Mouse (Mus musculus) testis, postnatal 10 days (tissue): Measurements from ENCODE around the gene Ehbp1.
A peak's percentile ranks its signal among the peaks of the same experiment; 100 is the strongest.

Source experiments
- DNase-seq: peaks from one replicate; pipeline ENCODE4 v3.0.0; 2021; ENCODE audit warnings: low spot score

Gene Ehbp1

GRCm38 (mm10) chr11:22342242-22343207 is at the start of gene Ehbp1:
Gene Ehbp1 (minus strand): TSS chr11:22342292.
- DNase-seq = no peak

GRCm38 (mm10) chr11:22387472-22388098 is 45.5 kb upstream of the Ehbp1 start:
- peak; percentile 47 for DNase-seq

DNA sequence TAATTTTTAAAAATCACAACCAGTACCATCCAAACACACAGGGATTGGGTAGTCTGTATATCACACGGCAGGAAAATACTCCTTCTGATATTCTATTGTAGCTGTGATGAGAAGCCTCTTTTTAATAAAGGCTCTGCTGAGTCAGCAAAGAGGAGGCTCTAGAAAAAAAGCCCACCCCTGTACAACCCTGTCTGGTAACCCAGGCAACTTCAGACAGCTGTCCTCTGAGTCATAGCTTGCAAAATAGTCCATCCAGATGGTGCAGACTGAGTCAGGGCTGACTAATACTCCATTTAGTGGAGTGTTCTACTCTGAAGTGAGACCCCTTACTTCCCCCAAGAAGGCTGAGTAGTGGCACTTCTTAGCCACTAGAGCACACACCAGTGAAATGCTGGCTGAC is 41.4 kb upstream of the Ehbp1 start:
- DNase-seq = no peak

- no peak for DNase-seq
These were observed 32.7 kb upstream of the Ehbp1 start for GRCm38 (mm10) chr11:22374811-22375210.

DNA sequence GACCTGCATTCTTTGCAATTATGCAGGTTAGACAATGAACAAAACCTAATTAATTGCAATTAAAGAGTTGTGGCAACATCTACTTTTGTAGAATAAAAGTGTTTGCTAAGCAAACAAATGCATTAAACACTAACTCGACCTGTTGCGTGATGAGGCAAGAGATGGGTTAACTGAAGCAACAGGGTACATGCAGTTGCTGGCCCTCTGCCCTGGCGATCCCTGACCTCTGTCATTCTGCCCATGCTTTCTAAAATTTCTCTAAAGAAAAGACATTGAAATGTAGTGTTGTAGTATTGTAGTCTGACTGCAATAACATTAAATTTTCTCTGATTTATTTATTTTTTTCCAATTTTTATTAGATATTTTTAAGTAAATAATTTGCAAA is 31.2 kb upstream of the Ehbp1 start:
- DNase-seq = no peak

- no peak for DNase-seq
These were observed 30.7 kb upstream of the Ehbp1 start for GRCm38 (mm10) chr11:22372609-22373289.

DNA sequence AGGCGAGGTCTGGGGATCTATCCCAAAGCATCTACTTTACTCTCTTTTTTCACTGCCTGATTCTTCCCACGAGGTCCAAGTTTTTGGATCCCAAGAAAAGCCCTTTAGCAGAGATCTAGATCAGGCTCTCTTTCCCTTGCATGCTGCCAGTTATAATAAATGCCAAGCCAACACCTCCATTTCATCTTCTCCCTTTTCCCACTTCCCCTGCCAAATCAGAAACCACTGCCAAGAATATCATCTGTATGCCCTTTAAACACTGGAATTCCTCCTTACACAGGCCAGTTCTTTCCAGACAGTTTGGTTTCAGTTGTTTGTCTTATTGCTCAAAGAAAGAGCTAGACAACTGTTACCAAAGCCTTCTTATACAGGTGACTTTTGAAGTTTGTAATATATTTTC is 27.7 kb upstream of the Ehbp1 start:
- no peak for DNase-seq

DNA sequence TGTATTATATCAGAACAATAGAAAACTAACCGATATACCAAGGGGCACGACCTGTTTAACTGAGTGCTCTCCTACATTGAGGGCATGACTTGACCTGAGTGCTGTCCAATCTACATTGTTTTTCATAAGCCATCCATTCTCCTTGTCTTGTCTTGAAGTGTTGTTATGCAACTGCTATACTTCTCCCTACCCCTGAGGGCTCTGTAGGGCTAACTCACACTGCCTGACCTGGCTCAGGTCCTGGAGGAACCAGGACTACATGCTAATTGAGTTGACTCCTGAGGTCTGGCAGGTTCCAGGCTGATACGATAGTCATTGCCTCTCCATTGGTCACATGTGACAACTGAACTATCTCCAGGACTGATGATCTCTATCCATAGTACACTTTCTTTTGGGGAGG is 26.5 kb upstream of the Ehbp1 start:
- DNase-seq = no peak

GRCm38 (mm10) chr11:22366486-22366885 is 24.4 kb upstream of the Ehbp1 start:
- DNase-seq = no peak

- no peak for DNase-seq
These were observed 12.0 kb upstream of the Ehbp1 start for GRCm38 (mm10) chr11:22353962-22354621.

GRCm38 (mm10) chr11:22349945-22350344 is 7.9 kb upstream of the Ehbp1 start:
- DNase-seq = no peak

GRCm38 (mm10) chr11:22348536-22348910 is 6.4 kb upstream of the Ehbp1 start:
- no peak for DNase-seq

DNA sequence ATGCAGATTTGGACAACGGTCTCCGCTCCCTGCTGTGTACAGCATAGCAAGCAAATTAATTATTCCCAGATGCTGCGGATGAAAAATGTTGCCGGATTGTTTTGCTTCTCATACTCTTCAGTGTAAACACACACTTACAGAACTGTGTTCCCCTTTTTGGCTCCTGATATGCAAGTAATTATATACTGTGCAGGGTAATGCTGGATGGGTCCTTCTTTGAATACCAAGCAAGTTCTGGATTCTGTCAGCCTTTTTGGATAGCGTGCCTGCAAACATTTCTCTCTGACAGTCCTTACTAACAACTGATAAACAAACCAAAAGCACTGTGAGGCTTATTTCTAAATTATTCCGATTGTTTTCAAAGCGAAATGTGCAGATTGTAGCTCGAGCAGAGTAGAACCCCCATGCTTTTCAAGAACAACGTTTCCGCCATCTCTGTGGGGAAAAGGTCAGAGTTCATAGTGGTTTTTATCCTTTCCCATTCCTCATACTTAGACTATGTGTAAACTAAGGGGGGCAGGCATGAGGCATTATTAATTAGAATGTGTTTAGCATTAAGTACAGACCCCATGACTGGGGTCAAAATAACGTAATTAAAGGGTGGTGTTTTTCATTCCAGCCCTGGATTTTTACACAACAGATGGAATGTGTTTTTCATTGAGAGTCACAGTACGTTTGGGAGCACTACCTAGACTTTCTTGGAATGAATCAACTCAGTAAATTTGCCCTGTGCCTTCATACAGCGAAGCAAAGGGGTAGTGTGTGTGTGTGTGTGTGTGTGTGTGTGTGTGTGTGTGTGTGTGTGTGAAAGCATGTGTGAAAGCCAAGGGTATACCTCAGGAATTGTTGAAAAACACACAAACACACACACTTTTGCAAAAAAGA is 5.8 kb upstream of the Ehbp1 start:
- DNase-seq = no peak

- no peak for DNase-seq
These were observed 14.7 kb downstream of the Ehbp1 start for GRCm38 (mm10) chr11:22327302-22327910.

DNA sequence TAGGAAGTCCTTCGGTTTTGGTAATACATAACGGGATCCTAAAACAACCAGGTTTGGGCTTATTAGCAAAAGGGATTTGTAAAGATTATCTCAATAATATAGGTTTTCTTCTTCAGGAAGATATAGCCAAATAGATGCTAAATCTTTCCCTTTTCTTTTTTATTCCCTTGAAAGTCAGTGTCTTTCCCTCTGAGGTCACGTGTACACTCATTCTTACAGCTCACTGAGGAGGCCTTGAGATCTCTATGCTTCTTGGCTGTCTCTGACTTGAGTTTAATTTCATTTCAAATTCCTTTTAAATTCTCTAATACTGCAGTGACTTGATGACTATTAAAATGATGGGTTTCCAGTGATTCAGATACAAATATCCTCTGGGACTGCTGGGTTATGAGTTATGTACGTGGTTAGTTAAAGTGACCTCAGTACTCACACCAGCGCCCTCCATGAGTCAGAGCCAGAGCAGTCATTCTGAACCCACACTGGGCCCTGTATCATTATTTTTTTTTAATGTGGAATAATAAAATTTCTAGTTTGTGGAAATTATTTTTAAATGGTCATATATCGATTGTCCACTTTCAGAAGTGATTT is 24.2 kb downstream of the Ehbp1 start:
- no peak for DNase-seq

GRCm38 (mm10) chr11:22315801-22316200 is 26.3 kb downstream of the Ehbp1 start:
- no peak for DNase-seq

- no peak for DNase-seq
These were observed 40.9 kb downstream of the Ehbp1 start for GRCm38 (mm10) chr11:22301164-22301563.

- no peak for DNase-seq
These were observed 52.9 kb downstream of the Ehbp1 start for GRCm38 (mm10) chr11:22289164-22289563.

DNA sequence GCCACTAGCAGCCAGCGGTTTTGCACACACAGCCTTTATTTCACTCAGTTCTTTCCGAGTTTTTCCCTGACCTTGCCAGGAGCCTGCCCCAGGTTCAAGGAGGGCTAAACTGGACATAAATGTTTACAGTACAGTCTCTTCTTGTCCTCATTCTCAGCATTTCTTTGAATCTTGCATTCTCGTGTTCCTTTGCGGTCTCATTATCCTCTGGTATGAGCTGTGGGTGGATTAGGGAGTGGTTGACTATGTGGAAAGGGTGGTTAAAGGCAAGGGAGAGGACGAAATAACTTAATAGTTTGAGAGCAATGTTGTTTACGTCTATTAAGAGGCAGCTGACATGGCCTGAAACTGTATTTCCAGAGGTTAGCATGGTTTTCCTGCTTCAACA is 54.6 kb downstream of the Ehbp1 start:
- no peak for DNase-seq

GRCm38 (mm10) chr11:22286885-22287512 is 55.1 kb downstream of the Ehbp1 start:
- DNase-seq = peak; percentile 95
